Mouse (Mus musculus) c-Kit-positive CD71-negative TER-119-negative erythroid progenitor cells, embryonic 14.5 days (primary cell): ENCODE measurements around the gene Ip6k2.

Experiments
- DNase-seq: peaks from one replicate; pipeline ENCODE4 v3.0.0-alpha.2; 2013; ENCODE audit warnings: low read depth

Gene Ip6k2

GRCm38 (mm10) chr9:108783548-108784463 lies at the start of gene Ip6k2:
Ip6k2 (plus strand) TSS chr9:108783796.
- DNase-seq, result peak; percentile 89

DNA sequence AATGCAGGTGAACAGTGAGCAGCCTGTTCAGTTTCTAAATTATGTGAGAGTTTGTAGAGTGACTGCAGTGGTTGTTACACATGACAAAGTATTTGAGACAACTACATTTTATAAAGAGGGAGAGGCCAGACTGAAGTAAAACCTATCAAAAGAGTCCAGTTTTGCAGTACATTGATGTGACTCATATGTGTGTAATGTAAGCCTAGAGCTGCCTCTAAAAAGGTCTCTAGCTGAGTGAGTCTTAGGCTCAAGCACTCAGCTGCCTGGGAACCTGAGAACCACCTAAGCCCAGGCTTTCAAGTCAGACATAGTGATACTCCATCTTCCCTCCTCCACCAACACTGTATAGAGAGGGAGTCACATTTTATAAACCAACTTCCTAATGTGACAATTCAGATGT lies 49.0 kb upstream of the Ip6k2 start:
- DNase-seq, result no peak

DNA sequence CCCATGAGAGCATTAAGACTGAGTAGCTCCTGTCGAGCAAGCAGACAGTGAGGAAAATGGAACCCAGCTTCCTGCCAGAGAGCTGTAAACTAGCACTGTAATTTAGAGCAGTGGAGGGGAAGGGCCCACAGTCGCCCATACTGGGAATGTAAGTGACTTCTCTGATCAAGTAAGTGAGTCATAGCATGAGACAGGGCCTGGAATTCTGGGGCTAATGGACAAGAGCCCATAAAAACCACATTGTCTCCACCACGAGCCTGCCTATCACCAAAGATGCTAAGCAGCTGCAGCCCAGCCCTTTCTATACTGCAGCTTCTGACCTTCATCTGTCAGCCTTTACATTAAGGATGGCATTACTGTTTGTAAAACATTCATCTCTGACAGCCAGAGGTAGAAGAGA lies 44.4 kb upstream of the Ip6k2 start:
- no peak for DNase-seq

GRCm38 (mm10) chr9:108740062-108740461 lies 43.5 kb upstream of the Ip6k2 start:
- DNase-seq, result no peak

- no peak for DNase-seq
These were observed 41.5 kb upstream of the Ip6k2 start for GRCm38 (mm10) chr9:108742048-108742447.

DNA sequence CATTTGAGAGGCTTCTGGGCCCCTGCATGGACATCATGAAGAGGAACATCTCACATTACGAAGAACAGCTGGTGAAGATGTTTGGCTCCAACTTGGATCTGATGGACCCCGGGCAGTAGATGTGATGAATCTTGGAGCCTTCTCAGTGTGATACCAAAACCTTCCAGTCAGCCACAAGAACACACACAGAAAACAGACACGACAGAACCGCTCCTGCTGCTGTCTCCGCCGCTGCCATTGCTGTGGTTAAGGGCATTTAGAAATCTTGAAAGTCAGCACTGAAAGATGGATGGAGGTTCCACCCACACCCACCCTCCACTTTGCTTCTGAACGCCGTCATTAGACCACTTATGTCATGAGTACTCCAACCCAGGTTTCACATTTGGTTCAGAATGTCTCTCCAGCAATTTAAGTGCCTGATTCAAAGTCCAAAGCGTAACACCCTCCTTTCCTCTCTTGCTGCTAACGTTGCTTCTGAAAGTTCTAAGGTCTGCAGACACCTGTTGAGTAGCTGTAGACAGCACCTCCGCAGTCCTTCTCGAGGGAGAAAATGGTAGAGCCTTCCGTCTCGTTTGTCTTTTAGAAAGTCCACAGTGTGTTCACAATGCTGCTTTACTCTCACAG lies 36.6 kb upstream of the Ip6k2 start:
- DNase-seq, result no peak

DNA sequence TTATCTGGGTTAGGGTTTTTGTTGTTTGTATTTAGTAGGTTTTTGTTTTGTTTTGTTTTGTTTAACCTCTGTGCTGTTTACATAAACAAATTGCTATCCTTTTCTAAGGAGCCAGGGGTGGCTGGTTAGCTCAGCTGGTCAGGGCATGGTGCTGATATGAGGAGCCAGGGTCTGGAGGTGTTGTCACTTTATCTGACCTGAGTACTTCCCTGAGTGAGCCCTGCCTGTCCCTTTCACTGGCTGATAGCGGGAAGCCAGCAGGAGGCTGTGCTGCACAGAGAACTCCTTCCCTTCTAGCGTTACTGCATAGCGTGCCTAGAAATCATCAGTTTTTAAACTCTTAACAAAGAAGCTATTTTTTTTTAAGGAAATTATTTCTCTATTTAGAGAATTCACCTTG lies 35.9 kb upstream of the Ip6k2 start:
- DNase-seq, result no peak

GRCm38 (mm10) chr9:108748600-108749183 lies 34.9 kb upstream of the Ip6k2 start:
- DNase-seq, result no peak

- no peak for DNase-seq
These were observed 33.0 kb upstream of the Ip6k2 start for GRCm38 (mm10) chr9:108750616-108751015.

- DNase-seq, result no peak
These were observed 31.3 kb upstream of the Ip6k2 start for GRCm38 (mm10) chr9:108752142-108752920.

DNA sequence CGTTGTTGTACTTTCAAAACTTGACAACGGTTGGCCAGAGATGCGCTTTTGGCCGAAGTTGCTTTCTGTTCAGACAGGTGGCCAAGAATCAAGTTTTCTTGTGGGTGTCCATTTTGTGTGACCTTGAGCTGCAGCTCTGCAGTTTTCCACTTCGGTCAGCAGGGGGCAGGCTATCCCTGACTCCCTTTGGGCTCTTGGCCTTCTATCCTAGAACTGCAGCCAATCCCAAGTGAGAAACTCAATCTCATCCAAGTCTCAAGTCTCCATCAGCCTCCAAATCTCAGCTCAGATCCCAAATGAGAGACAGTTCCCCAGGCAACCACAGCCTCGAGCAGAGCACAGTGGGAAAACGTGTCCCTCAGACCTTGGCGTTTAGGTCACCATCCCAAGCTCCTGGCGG lies 30.3 kb upstream of the Ip6k2 start:
- DNase-seq, result no peak

GRCm38 (mm10) chr9:108753976-108754375 lies 29.6 kb upstream of the Ip6k2 start:
- DNase-seq, result no peak

DNA sequence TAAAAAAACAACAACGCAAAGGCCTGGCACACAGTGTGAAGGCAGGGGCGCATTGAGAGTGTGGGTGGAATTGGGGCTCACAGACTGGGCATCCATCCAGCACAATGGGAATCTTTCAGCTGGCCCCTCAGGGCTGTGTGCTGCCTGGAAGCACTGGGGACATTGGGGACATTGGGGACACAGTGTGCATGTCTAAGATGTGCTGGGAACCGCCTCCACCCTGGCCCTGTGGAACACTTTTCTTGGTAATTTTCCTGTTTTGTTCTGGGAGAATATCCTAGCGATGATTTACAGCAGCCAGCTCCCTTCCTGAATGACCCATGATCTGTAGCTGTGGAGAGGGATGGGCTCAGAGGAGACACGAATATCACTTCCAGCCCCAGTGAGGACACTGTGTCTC lies 29.2 kb upstream of the Ip6k2 start:
- DNase-seq, result no peak

GRCm38 (mm10) chr9:108757406-108757805 lies 26.2 kb upstream of the Ip6k2 start:
- DNase-seq, result no peak

DNA sequence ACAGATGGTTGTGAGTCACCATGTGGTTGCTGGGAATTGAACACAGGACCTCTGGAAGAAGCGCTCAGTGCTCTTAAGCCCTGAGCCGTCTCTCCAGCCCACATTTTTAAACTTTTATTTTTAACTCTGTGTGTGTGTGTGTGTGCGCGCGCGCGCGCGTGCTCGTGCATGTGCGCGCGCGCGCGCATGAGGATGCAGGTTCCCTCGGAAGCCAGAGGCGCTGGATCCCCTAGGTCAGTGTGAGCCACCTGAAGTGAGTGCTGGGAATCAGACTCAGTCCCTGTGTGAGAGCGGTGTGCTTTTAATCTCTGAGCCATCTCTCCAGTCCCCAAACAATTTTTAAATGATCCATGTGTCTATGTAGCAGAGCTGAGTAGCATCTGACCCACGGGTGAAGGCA lies 24.5 kb upstream of the Ip6k2 start:
- no peak for DNase-seq

DNA sequence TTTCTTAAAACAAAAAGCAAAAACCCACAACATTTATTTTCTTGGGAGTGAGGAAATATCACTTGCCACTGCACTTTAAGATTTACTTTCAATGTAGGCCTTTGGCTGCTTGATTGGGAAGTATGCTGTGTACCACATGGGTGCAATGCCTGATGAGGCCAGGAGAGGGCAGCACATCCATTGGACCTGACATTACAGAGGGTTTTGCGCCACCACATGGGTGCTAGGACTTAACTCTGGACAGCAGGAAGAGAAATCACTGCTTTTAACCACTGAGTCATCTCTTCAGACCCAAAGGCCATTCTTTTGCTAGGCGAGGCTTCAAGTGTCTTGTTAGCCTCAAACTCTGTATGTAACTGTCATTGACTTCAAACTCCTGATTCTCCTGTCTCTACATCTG lies 23.8 kb upstream of the Ip6k2 start:
- peak; percentile 48 for DNase-seq

DNA sequence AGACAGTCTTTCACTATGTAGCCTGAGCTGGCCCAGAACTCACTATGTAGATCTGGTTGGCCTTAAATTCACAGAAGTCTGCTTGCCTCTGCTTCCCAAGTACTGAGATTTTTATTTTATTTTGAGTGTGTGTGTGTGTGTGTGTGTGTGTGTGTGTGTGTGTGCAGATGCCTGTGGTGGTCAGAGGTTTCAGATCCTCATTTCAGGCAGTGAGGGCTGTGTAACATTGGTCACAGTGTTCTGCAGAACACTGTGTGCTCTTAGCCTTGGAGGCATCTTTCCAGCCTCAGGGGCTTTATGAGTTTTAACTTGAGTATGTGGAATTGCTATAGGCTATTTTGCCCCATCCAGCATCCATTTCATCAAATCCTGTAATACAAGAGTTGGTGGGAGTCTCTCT lies 22.0 kb upstream of the Ip6k2 start:
- no peak for DNase-seq

- DNase-seq, result no peak
These were observed 18.6 kb upstream of the Ip6k2 start for GRCm38 (mm10) chr9:108764971-108765370.

DNA sequence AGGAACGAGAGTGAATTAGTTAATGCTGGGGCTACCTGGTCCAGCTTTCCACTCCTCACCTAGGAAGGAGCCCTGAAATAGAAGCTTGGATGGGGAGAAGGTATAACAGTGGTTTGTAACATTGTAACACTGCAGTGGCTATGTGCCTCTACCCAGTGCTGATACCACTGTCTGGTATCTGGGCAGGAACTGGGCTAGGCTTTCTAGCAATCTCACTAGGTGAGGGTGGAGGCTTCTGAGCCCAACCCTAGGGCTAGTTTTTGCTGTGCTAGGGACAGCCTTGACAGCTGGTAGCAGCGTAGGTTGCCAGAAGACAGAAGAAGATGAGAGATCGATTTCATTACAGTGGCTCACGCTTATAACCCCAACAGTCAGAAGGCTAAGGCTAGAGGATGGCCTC lies 7.0 kb upstream of the Ip6k2 start:
- no peak for DNase-seq

DNA sequence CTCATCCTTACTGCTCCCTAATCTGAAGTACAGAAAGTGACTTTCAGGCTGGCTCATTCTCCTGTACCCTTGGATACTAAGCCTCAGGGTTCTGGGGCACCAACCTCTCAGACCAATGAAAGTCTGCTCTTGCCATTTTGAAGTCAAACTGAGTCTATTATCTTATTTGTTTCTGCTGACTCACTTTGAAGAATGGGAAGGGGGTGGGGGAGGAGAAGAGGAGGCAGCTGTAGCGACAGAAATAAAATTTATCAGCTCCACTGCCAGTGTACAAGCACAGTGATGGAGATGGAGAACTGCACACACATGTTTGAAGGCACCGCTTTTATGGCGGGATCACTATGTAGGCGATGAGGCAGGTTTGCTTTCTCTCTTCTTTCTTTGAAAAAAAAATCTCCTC lies 6.3 kb upstream of the Ip6k2 start:
- no peak for DNase-seq

DNA sequence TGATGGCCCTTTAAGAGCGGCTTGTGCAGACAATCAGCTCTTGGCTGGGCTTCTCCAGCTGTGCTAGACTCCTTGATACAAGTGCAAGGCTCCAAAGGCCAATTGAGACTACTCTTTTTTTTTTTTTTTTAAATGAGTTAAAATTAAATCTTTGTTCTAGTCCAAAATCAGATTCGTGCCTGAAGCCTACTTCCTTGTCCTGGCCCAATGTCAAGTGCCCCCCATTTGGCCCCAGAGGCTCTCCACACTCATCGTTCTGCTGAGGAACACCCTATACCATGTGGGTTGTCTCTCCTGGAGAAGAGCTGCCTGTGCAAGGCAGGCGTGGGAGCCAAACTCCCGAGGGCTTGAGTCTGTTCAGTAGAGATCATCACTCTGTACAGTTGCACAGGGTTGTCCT lies 2.6 kb upstream of the Ip6k2 start:
- DNase-seq, result no peak

GRCm38 (mm10) chr9:108781891-108782290 lies 1.7 kb upstream of the Ip6k2 start:
- DNase-seq, result no peak
